Mouse (Mus musculus) inflammation-experienced regulatory T-cells (primary cell): ENCODE results near the gene Cyp2c69. TPM values are rescaled to one million over a fixed set of nuclear protein-coding genes. Genes with fewer than 3 reads are reported as not detected.

Experiments
- polyA plus RNA-seq, 2 experiments: library from polyadenylated mRNA; unstranded; fragments of 100-300 nt; shearing (Covaris generic); gene quantifications; one replicate each; pipeline ENCODE4 v1.2.1; 2017

Cyp2c69 gene
- not detected for polyA plus RNA-seq

DNA sequence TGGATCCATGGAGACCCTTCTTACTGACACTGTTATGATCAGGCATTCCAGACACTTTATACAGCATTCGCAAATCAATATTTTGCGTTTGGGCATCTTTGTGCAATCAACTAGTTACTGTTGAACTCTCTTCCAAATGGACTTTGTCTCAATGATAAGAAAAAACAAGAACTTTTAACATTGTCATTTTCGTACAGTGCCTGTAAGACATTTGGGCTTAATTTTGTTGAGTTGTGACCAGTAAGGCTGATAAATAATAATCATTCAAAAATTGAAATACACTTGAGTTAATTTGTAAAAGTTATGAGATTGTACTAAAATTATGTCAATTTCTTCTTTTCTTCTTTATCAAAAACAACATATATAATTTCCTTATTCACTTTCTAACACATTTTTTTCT lies at the start of gene Cyp2c69:
Gene Cyp2c69, minus strand, starts transcription at position 101 of the 400 bp plus-strand sequence.

GRCm38 (mm10) chr19:39812714-39813113 lies 73.9 kb downstream of the Cyp2c69 start, which contains the start of gene Cyp2c40:
TSS of gene Cyp2c40 (minus strand) at chr19:39812814.

Other genes with a start within 250 kb of the Cyp2c69 start
- gene Cyp2c67, start 237.7 kb downstream of the Cyp2c69 start, polyA plus RNA-seq, result not detected
- not detected for gene Cyp2c68, start 145.7 kb downstream of the Cyp2c69 start, polyA plus RNA-seq
- under 1 TPM in 1 of 2 experiments, not detected in 1; 0.23 TPM for gene Cyp2c40, start 74.0 kb downstream of the Cyp2c69 start, polyA plus RNA-seq
- gene Cyp2c37, start 105.6 kb upstream of the Cyp2c69 start, polyA plus RNA-seq, result not detected
- gene Cyp2c54, start 187.0 kb upstream of the Cyp2c69 start, polyA plus RNA-seq, result under 1 TPM in 1 of 2 experiments, not detected in 1; 0.31 TPM
- not detected for gene Cyp2c50, start 202.9 kb upstream of the Cyp2c69 start, polyA plus RNA-seq